Mouse (Mus musculus) intestine, embryonic 16.5 days (tissue): Measurements from ENCODE around the gene Usp31. TPM values are rescaled to one million over a fixed set of nuclear protein-coding genes. Genes with fewer than 3 reads are reported as not detected.

ENCODE experiments used
- polyA plus RNA-seq: library from polyadenylated mRNA; unstranded; fragments of >200 nt; fragmentation: Nextera tagmentation; extraction: Ambion mirVana; gene quantifications from 2 replicates; pipeline ENCODE4 v1.2.1, GENCODE M21; 2015

Gene Usp31
- polyA plus RNA-seq, 1 experiment from 2014 or later, result 1.1 TPM

Other genes starting within 250 kb of the Usp31 start
- gene Scnn1g, start 27.2 kb upstream of the Usp31 start, polyA plus RNA-seq, result 0.12 and 0.13 TPM in 2 replicates
- 0.13 and 0.20 TPM in 2 replicates for gene Scnn1b, start 157.8 kb upstream of the Usp31 start, polyA plus RNA-seq